Mouse (Mus musculus): ENCODE results near the gene Bcl9.
A peak's percentile ranks its signal among the peaks of the same experiment; 100 is the strongest.

Bcl9 gene

DNA sequence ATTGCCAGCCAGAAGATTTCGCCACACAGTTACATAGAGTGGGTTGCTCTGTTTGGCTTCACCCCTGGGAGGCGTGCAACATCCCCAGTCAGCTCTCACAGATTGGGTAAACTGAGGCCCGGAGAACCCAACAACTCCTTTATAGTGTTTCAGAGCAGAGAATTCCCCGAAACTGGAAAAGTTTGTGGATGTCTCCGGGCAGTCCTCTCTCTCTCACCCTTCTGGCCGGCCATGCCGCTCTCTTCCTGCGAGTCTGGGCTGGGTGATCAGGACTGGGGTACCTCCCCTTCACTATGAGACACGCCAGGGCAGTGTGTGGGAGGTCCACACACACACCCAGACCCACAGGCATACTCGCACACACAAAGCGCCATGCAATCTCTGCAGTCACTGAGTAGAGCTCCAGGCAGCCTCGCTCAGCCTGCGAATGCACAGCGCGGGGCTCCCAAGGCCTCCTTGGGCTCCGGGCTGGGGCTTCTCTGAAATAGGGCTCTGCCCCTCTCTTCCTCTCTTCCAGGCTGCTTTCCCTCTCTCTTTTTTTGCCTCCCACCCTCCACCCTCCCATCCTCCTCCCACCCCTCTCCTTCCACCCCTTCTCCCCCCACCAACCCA lies 670 bp downstream of the Bcl9 start:
- DNase-seq (ENCODE audit: low read depth) = peak; percentile 73

- DNase-seq (ENCODE audit: low read depth) = no peak
These were observed 3.4 kb downstream of the Bcl9 start for GRCm38 (mm10) chr3:97294334-97294733.

- no peak for DNase-seq (ENCODE audit: low read depth)
These were observed 12.8 kb downstream of the Bcl9 start for GRCm38 (mm10) chr3:97284878-97285277.

DNA sequence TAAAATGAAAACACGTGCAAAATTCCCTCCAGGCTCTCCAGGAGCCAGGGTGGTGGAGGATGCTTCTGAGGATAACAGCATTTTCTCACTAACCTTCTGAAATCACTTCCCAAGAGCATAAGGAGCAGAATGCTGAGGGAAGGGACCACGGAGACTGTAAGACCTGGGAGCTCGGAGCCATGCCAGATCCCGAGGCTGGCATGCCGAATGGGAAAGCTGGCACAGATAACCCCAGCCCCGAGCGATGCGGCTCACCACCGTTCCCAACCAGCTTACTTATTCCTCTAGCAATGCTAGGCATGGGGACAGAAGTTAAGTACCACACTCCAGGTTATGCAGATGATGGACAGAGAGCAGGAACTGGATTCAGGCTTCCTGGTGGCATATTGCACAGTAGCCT lies 13.7 kb downstream of the Bcl9 start:
- DNase-seq (ENCODE audit: low read depth) = no peak

- DNase-seq (ENCODE audit: low read depth) = no peak
These were observed 16.3 kb downstream of the Bcl9 start for GRCm38 (mm10) chr3:97281426-97281825.

DNA sequence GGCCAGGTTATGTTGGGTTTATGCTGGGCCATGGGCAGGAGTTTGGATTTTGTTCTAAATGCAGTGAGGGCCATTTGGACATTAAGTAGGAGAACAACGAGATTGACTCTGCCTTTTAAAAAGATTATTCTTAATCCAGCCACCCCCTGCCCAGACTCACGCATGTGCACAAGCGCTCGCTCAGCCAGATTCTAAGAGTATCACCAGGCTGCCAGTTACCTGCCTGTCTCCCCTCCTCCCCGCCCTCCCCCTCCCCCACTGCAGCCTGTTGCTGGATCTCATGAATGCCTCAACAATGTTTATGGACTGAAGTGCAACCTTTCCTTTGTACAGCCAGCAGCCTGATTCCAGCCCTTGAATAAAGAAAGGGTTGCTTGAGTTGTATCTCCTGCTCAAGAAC lies 22.0 kb downstream of the Bcl9 start:
- no peak for DNase-seq (ENCODE audit: low read depth)

DNA sequence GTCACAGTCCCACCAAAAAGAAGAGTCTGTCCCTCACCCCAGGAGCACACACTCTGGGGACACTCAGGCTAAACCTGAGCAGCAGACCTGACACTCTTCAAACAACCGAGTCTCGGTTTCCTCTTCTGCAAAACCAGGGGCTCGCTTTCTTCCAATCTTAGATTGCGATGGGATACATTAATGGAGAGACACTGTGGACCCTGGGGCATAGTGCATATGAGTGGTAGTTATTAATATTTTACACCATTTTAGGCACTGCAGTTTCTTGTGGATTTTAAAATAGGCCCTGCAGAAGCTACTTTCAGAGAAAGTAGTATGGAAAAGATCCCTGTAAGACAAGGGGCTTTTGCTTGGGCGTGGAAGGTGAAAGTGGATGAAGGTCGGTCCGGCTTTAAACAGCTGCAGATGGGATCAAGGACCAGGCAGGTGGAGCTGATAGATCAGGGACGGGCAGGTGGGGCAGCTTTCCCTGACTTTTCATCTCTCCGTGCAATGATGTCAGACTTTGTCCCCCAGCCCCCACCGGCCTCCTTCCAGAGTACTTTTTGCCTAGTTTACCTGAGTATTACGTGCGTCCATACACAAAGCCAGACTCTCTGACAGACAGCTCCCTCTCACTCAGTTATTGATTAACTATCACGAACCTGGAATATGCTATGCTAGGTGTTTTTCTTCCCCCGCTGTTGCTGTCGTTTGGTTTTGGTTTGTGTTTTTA lies 23.0 kb downstream of the Bcl9 start:
- no peak for DNase-seq (ENCODE audit: low read depth)

GRCm38 (mm10) chr3:97273876-97274275 lies 23.8 kb downstream of the Bcl9 start:
- DNase-seq (ENCODE audit: low read depth) = no peak

DNA sequence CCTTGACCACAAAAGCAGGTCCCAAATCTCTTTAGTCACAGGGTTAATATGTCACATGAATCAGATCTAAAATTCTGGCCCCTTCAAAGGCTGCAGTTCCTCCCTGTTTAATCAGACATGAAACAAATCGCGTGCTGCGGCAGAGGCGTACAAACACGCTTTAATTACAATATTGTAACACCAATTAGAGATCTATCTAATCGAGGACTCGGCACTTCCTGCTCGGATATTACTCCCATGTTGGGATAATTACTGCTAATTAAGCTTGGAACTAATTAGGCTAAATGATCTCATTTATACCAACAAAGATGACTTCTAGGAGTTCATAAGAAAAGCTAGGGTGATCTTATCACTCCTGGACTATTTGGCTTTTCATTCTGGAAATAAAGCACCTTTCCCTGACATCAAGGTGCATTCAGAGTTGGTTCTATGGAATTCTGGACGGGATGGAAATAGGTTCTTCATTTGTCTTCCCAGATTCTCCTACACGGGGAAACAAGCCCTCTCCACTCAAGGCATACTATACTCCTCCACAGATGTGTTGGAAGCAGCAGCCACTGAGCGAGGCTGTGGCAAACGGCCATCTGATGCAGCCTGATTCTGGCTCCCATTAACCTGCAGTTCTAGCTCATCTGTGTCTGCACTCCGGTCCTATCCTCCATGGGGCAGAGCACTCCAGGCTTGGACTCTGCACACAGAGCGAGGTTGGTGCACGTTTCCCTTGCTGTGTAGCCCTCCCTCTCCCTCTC lies 31.9 kb downstream of the Bcl9 start:
- DNase-seq (ENCODE audit: low read depth) = no peak

- no peak for DNase-seq (ENCODE audit: low read depth)
These were observed 35.5 kb downstream of the Bcl9 start for GRCm38 (mm10) chr3:97262235-97262634.

DNA sequence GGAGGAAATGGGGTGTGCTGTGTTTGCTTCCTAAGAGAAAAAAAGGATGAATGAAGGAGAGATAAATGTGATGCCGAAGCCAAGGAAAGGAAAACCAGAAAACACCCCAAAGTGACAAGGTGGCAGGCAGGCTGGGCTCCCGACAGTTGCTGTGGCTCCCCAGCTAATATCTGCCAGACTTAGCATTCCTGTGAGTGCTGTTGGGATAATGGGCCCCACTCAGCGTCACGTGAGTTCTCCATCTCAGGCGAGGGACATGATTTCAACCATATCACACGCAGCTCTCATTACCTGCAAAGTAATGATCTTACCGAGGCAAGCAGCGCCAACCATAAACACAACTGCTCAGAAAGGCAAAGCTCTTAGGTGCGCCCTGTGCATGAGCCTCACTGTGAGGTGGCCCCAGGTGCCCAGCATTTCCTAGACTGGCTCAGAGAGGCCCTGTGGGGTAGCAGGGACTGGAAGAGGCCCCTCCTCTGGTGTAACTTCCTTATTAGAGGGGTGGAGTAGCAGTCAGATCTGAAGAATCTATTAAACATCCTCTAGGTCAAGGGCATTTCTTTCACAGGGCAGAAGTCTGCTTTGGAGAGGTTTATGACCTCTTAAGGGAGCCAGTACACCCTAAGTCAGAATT lies 41.9 kb downstream of the Bcl9 start:
- no peak for DNase-seq (ENCODE audit: low read depth)

- DNase-seq (ENCODE audit: low read depth) = no peak
These were observed 42.8 kb downstream of the Bcl9 start for GRCm38 (mm10) chr3:97254861-97255465.

GRCm38 (mm10) chr3:97253823-97254600 lies 43.7 kb downstream of the Bcl9 start:
- no peak for DNase-seq (ENCODE audit: low read depth)

DNA sequence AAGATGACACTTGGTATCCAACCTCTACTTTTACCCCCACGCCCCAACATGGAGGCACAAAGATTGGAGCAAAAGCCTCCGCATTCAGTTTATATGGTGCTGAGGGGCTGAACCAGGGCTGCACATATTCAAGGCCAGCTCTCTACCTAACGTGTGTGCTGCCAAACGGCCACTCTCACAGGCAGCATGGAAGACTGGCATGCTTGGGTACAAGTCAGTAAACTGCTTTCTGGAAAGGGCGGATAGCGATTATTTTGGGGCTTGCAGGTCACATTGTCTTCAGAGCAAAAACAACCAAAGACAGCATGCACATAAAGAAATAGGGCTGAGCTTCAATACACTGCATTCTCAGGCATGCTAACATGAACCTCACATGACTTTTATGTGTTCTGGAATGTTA lies 44.8 kb downstream of the Bcl9 start:
- no peak for DNase-seq (ENCODE audit: low read depth)

- DNase-seq (ENCODE audit: low read depth) = no peak
These were observed 55.0 kb downstream of the Bcl9 start for GRCm38 (mm10) chr3:97242629-97243167.

GRCm38 (mm10) chr3:97241826-97242225 lies 55.9 kb downstream of the Bcl9 start:
- DNase-seq (ENCODE audit: low read depth) = no peak

DNA sequence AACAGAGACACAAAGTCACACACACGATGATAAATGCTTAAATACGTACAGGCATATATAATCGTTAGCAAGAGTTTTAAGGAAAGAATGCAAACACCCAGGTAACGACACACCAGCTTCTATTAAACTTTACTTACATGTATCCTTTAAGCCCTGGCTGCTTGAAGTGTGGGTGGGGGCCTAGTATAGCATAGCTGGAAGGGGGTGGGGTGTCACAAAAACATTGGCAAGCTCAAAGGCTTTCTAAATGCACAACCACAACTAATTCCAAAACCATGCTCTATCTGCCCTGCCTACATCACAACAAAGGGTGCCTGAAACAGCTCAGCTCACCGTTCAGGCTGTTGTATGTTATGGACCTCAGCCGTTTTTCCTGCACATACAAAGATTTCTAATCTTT lies 57.9 kb downstream of the Bcl9 start:
- DNase-seq (ENCODE audit: low read depth) = no peak

- DNase-seq (ENCODE audit: low read depth) = no peak
These were observed 58.4 kb downstream of the Bcl9 start for GRCm38 (mm10) chr3:97239316-97239715.

GRCm38 (mm10) chr3:97238521-97238920 lies 59.2 kb downstream of the Bcl9 start:
- no peak for DNase-seq (ENCODE audit: low read depth)

GRCm38 (mm10) chr3:97237403-97237802 lies 60.3 kb downstream of the Bcl9 start:
- no peak for DNase-seq (ENCODE audit: low read depth)

DNA sequence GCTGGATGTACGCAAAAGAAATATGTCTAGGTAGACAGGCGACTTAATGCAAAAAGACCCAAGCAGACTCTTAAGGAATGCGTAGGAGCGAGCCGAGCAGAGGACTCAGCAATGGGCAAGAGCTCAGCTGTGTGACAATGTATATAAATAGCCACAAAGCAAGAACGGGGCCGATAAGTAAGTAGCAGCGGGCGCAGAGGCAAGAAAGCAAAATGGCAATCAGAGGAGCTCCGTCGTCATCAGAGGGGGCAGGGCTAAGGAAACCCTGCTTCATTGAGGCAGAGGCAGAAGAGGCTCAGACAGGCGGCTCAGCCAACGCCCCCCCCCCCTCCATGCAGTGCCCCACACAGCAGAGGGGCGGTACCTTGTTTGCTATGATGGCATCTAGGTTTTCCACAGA lies 62.9 kb downstream of the Bcl9 start:
- no peak for DNase-seq (ENCODE audit: low read depth)

All from NIH3T3 (cell line).